Mouse (Mus musculus): ENCODE data around the gene Prkcz. TPM values are rescaled to one million over a fixed set of nuclear protein-coding genes. Genes with fewer than 3 reads are reported as not detected.
A peak's percentile ranks its signal among the peaks of the same experiment; 100 is the strongest.
"Not testable (repeated sequence)": the region's sequence is repeated elsewhere in the genome, so short reads cannot be mapped to it uniquely, and the experiment has no call there.

Gene Prkcz
- total RNA-seq, 2 experiments from 2014 or later = 156 to 166 TPM

GRCm38 (mm10) chr4:155359560-155360464 lies 1.3 kb downstream of the Prkcz start:
- DNase-seq = no peak

GRCm38 (mm10) chr4:155357601-155358000 lies 3.6 kb downstream of the Prkcz start:
- no peak for DNase-seq

GRCm38 (mm10) chr4:155356354-155356753 lies 4.8 kb downstream of the Prkcz start:
- DNase-seq = no peak

GRCm38 (mm10) chr4:155354546-155354945 lies 6.6 kb downstream of the Prkcz start:
- no peak for DNase-seq

GRCm38 (mm10) chr4:155354035-155354434 lies 7.1 kb downstream of the Prkcz start:
- DNase-seq = no peak

GRCm38 (mm10) chr4:155352581-155352980 lies 8.6 kb downstream of the Prkcz start:
- DNase-seq = no peak

- DNase-seq = no peak
These were observed 14.8 kb downstream of the Prkcz start for GRCm38 (mm10) chr4:155346350-155346749.

GRCm38 (mm10) chr4:155345608-155345953 lies 15.6 kb downstream of the Prkcz start:
- DNase-seq = peak; percentile 84 to 85

- peak; percentile 47 to 50 for DNase-seq
These were observed 16.2 kb downstream of the Prkcz start for GRCm38 (mm10) chr4:155344716-155345607.

- DNase-seq = peak; percentile 30 to 41
These were observed 16.9 kb downstream of the Prkcz start for GRCm38 (mm10) chr4:155344299-155344600.

GRCm38 (mm10) chr4:155343415-155344298 lies 17.5 kb downstream of the Prkcz start:
- no peak for DNase-seq

- no peak for DNase-seq
These were observed 24.7 kb downstream of the Prkcz start for GRCm38 (mm10) chr4:155336284-155337050.

- no peak for DNase-seq
These were observed 28.9 kb downstream of the Prkcz start for GRCm38 (mm10) chr4:155332253-155332652.

- not testable (repeated sequence) for DNase-seq
These were observed 32.8 kb downstream of the Prkcz start for GRCm38 (mm10) chr4:155328385-155328784.

GRCm38 (mm10) chr4:155325773-155326172 lies 35.4 kb downstream of the Prkcz start:
- DNase-seq = no peak

GRCm38 (mm10) chr4:155324511-155324910 lies 36.6 kb downstream of the Prkcz start:
- no peak for DNase-seq

- DNase-seq = no peak
These were observed 37.9 kb downstream of the Prkcz start for GRCm38 (mm10) chr4:155323081-155323795.

- DNase-seq = peak in 1 of 2 experiments; percentile 52
These were observed 40.6 kb downstream of the Prkcz start for GRCm38 (mm10) chr4:155320281-155321244.

GRCm38 (mm10) chr4:155318266-155318665 lies 42.9 kb downstream of the Prkcz start:
- no peak for DNase-seq

GRCm38 (mm10) chr4:155315031-155315430 lies 46.1 kb downstream of the Prkcz start:
- DNase-seq = no peak

All from layer of hippocampus, postnatal 36 days (tissue).